Mouse (Mus musculus): Measurements from ENCODE around the gene Alkbh2.

- TF ChIP-seq EP300 (IDR thresholded peaks at IDR 0.05; ENCODE audit: low read depth), result peak; percentile 92
- no peak for TF ChIP-seq CTCF (IDR thresholded peaks at IDR 0.05; ENCODE audit: low read depth)
Observed at GRCm38 (mm10) chr5:114130698-114131520, 2.9 kb upstream of the Alkbh2 start.
